Mouse (Mus musculus) liver, embryonic 14.5 days (tissue): ENCODE data around the gene 4933427I04Rik. TPM values are rescaled to one million over a fixed set of nuclear protein-coding genes. Genes with fewer than 3 reads are reported as not detected.
A peak's percentile ranks its signal among the peaks of the same experiment; 100 is the strongest.

Experiments used
- ATAC-seq: fragments of 200-750 bp; cut with Nextera tagmentation; 2 replicates; pipeline ENCODE4 v1.8.0; 2017; ENCODE audit warnings: moderate number of reproducible peaks, mild to moderate bottlenecking, moderate library complexity; ENCODE audit not compliant: insufficient read depth
- DNase-seq, 3 experiments: peaks; one replicate each; pipeline ENCODE4 v3.0.0-alpha.2; 2012 to 2013; ENCODE audit warnings: low read depth in 3 of 3, low spot score in 3 of 3
- H3K27ac ChIP-seq: fragments of 300-500 bp; sonication (generic); 2 replicates; pipeline ENCODE4 v1.5.1; 2014; ENCODE audit warnings: moderate library complexity, mild to moderate bottlenecking, control low read depth, inconsistent platforms
- H3K27me3 ChIP-seq: fragments of 300-500 bp; sonication (generic); 2 replicates; pipeline ENCODE4 v1.6.1; 2014; ENCODE audit warnings: mild to moderate bottlenecking, low read length, moderate library complexity; ENCODE audit not compliant: control insufficient read depth, insufficient read depth
- H3K36me3 ChIP-seq: fragments of 300-500 bp; sonication (generic); replicated peaks from 2 replicates; pipeline ENCODE4 v1.6.1; 2014; ENCODE audit warnings: low read depth; ENCODE audit not compliant: control insufficient read depth, insufficient read depth
- H3K4me1 ChIP-seq, 2 experiments: fragments of 200-500 bp in 1 of 2; fragments of 300-500 bp in 1 of 2; sonication (generic) in 1 of 2; replicated peaks; 2 replicates each; pipeline ENCODE4 v1.6.1; 2012 to 2014; ENCODE audit warnings: antibody characterized with exemption in 1 of 2, inconsistent platforms in 1 of 2, low read length in 1 of 2; ENCODE audit not compliant: control insufficient read depth in 2 of 2, insufficient read depth in 2 of 2
- H3K4me2 ChIP-seq: fragments of 300-500 bp; sonication (generic); 2 replicates; pipeline ENCODE4 v1.6.1; 2014; ENCODE audit warnings: low read depth, mild to moderate bottlenecking, control low read depth, moderate library complexity
- H3K4me3 ChIP-seq, 2 experiments: fragments of 200-500 bp in 1 of 2; fragments of 300-500 bp in 1 of 2; sonication (generic) in 1 of 2; 2 replicates each; pipeline ENCODE4 v1.5.1; 2012 to 2014; ENCODE audit warnings: low read depth in 2 of 2, low read length in 2 of 2, mild to moderate bottlenecking in 2 of 2, control low read depth in 1 of 2, inconsistent platforms in 1 of 2, moderate library complexity in 1 of 2; ENCODE audit not compliant: insufficient read depth in 1 of 2
- H3K9ac ChIP-seq: fragments of 300-500 bp; sonication (generic); replicated peaks from 2 replicates; pipeline ENCODE4 v1.6.1; 2014; ENCODE audit warnings: mild to moderate bottlenecking, control low read depth, moderate library complexity
- H3K9me3 ChIP-seq: fragments of 300-500 bp; sonication (generic); 2 replicates; pipeline ENCODE4 v1.6.1; 2016; ENCODE audit warnings: low read length, mixed read lengths; ENCODE audit not compliant: control insufficient read depth
- CTCF ChIP-seq: IDR thresholded peaks from 2 replicates; pipeline ENCODE4 v1.5.1; 2016; ENCODE audit warnings: antibody characterized with exemption, low read depth, control low read depth
- EP300 ChIP-seq: IDR thresholded peaks from 2 replicates; pipeline ENCODE4 v1.6.1; 2016; ENCODE audit warnings: antibody characterized with exemption, low read depth
- WGBS: fragments of 180-500 bp; shearing (Covaris S2); extraction: QIAGEN DNeasy Blood & Tissue Kit; methylation state at CpG from one replicate; pipeline ENCODE4 v1.1.7; 2014; ENCODE audit not compliant: insufficient replicate concordance; 5-methylcytosine and 5-hydroxymethylcytosine counted together
- polyA plus RNA-seq, 2 experiments: library from polyadenylated mRNA; depleted of rRNA in 1 of 2; stranded (reverse) in 1 of 2; unstranded in 1 of 2; fragments of >200 nt; fragmentation: Nextera tagmentation in 1 of 2; extraction: Ambion mirVana in 1 of 2; gene quantifications; 2 replicates each; pipeline versions ENCODE4 v1.2.1 to v1.2.3; 2012 to 2014

The 4933427I04Rik gene
- polyA plus RNA-seq (2012; rRNA removed) (not detected in 2 replicates), polyA plus RNA-seq (2014; fragmentation: Nextera tagmentation; extraction: Ambion mirVana) (not detected in 2 replicates)

GRCm38 (mm10) chr4:123859379-123859778 is at the start of gene 4933427I04Rik:
TSS of gene 4933427I04Rik (plus strand) at chr4:123859679.
- no peaks in the 10 kb centered on the region for H3K4me1 ChIP-seq
- TF ChIP-seq CTCF (no peak), EP300 (no peak)
- no peak for ATAC-seq

GRCm38 (mm10) chr4:123810475-123811295 is 48.8 kb upstream of the 4933427I04Rik start:
- Histone ChIP-seq H3K9me3 (no peaks in the 10 kb centered on the region), H3K36me3 (no peaks in the 10 kb centered on the region), H3K4me3 (no peak overlapping the region), H3K27me3 (no peaks in the 10 kb centered on the region), H3K4me2 (no peak overlapping the region), H3K27ac (no peak overlapping the region), H3K4me1 (no peaks in the 10 kb centered on the region), H3K9ac (no peak overlapping the region)
- TF ChIP-seq CTCF (no peak), EP300 (no peak)
- DNase-seq: no peak
- ATAC-seq: no peak
- 59% methylated on average over 12 of the region's 12 CpGs for WGBS

More at GRCm38 (mm10) chr4:123859379-123859778, at the start of gene 4933427I04Rik:
- Histone ChIP-seq H3K4me3 (no peak within 1 kb of the TSS), H3K27ac (no peak within 1 kb of the TSS), H3K9ac (no peak within 1 kb of the TSS), H3K36me3 (no peaks in the 10 kb centered on the region), H3K27me3 (no peaks in the 10 kb centered on the region), H3K9me3 (no peaks in the 10 kb centered on the region), H3K4me2 (no peak within 1 kb of the TSS)
- 57% methylated on average over 3 of the region's 3 CpGs for WGBS
- DNase-seq: no peak

GRCm38 (mm10) chr4:123812525-123812924 is 47.0 kb upstream of the 4933427I04Rik start:
- no peaks in the 10 kb centered on the region for H3K27me3 ChIP-seq
- DNase-seq: no peak
- 61% methylated on average over 3 of the region's 3 CpGs for WGBS
- no peak overlapping the region for H3K27ac ChIP-seq
- TF ChIP-seq CTCF (peak; percentile 38), EP300 (no peak)
- H3K4me2 ChIP-seq: no peak overlapping the region
- no peak for ATAC-seq
- no peak overlapping the region for H3K4me3 ChIP-seq
- no peak overlapping the region for H3K9ac ChIP-seq
- no peaks in the 10 kb centered on the region for H3K36me3 ChIP-seq
- H3K4me1 ChIP-seq: no peaks in the 10 kb centered on the region
- H3K9me3 ChIP-seq: no peaks in the 10 kb centered on the region

- DNase-seq (no peak), ATAC-seq (no peak)
- no peak overlapping the region for H3K4me2 ChIP-seq
- H3K9me3 ChIP-seq: no peaks in the 10 kb centered on the region
- 59% methylated on average over 7 of the region's 7 CpGs for WGBS
- no peaks in the 10 kb centered on the region for H3K36me3 ChIP-seq
- no peak overlapping the region for H3K27ac ChIP-seq
- H3K9ac ChIP-seq: no peak overlapping the region
- no peak overlapping the region for H3K4me3 ChIP-seq
- no peak for TF ChIP-seq EP300
- TF ChIP-seq CTCF: no peak
- no peaks in the 10 kb centered on the region for H3K27me3 ChIP-seq
- no peaks in the 10 kb centered on the region for H3K4me1 ChIP-seq
Observed at GRCm38 (mm10) chr4:123814030-123814501, 45.4 kb upstream of the 4933427I04Rik start.

GRCm38 (mm10) chr4:123819093-123819610 is 40.3 kb upstream of the 4933427I04Rik start:
- no peak for ATAC-seq
- 44% methylated on average over 4 of the region's 4 CpGs for WGBS

More at GRCm38 (mm10) chr4:123819093-123819610, 40.3 kb upstream of the 4933427I04Rik start:
- H3K4me3 ChIP-seq: no peak overlapping the region
- H3K27me3 ChIP-seq: no peaks in the 10 kb centered on the region
- H3K9me3 ChIP-seq: no peaks in the 10 kb centered on the region
- no peak overlapping the region for H3K4me2 ChIP-seq
- no peaks in the 10 kb centered on the region for H3K36me3 ChIP-seq
- no peaks in the 10 kb centered on the region for H3K4me1 ChIP-seq
- TF ChIP-seq CTCF: peak; percentile 29
- TF ChIP-seq EP300: no peak
- no peak overlapping the region for H3K27ac ChIP-seq
- no peak overlapping the region for H3K9ac ChIP-seq
- DNase-seq: no peak
